Mouse (Mus musculus) ES-CJ7 (cell line): ENCODE data around the gene Fosl1.

ENCODE experiments used
- DNase-seq: peaks from one replicate; pipeline ENCODE4 v3.0.0; 2011; ENCODE audit warnings: low read depth, low spot score

Fosl1 gene

GRCm38 (mm10) chr19:5424782-5425741 lies 22.3 kb upstream of the Fosl1 start, which contains the start of the genes Drap1 and AI837181:
TSS of gene Drap1 (minus strand) at chr19:5424979.
TSS of gene AI837181 (plus strand) at chr19:5425144.
- peak; percentile 95 for DNase-seq

- DNase-seq = no peak
Observed at GRCm38 (mm10) chr19:5425906-5426565, 21.3 kb upstream of the Fosl1 start.

GRCm38 (mm10) chr19:5426640-5427290 lies 20.6 kb upstream of the Fosl1 start:
- no peak for DNase-seq

- DNase-seq = peak; percentile 54
Observed at GRCm38 (mm10) chr19:5428083-5428482, 19.3 kb upstream of the Fosl1 start.

- DNase-seq = no peak
Observed at GRCm38 (mm10) chr19:5429219-5429618, 18.1 kb upstream of the Fosl1 start.

- DNase-seq = no peak
Observed at GRCm38 (mm10) chr19:5429806-5430205, 17.5 kb upstream of the Fosl1 start.

- no peak for DNase-seq
Observed at GRCm38 (mm10) chr19:5430408-5430807, 16.9 kb upstream of the Fosl1 start.

GRCm38 (mm10) chr19:5431911-5432464 lies 15.4 kb upstream of the Fosl1 start:
- DNase-seq = no peak

- DNase-seq = peak; percentile 57
Observed at GRCm38 (mm10) chr19:5432992-5433852, 14.1 kb upstream of the Fosl1 start.

- DNase-seq = no peak
Observed at GRCm38 (mm10) chr19:5433951-5434350, 13.4 kb upstream of the Fosl1 start.

GRCm38 (mm10) chr19:5444371-5444908 lies 2.9 kb upstream of the Fosl1 start:
- DNase-seq = no peak

GRCm38 (mm10) chr19:5444954-5445353 lies 2.4 kb upstream of the Fosl1 start:
- DNase-seq = no peak

- DNase-seq = no peak
Observed at GRCm38 (mm10) chr19:5445747-5446146, 1.6 kb upstream of the Fosl1 start.

GRCm38 (mm10) chr19:5448354-5449150 lies 1.2 kb downstream of the Fosl1 start:
- DNase-seq = no peak

GRCm38 (mm10) chr19:5449673-5450072 lies 2.3 kb downstream of the Fosl1 start:
- no peak for DNase-seq

GRCm38 (mm10) chr19:5451766-5452165 lies 4.4 kb downstream of the Fosl1 start:
- no peak for DNase-seq

- no peak for DNase-seq
Observed at GRCm38 (mm10) chr19:5455037-5455436, 7.7 kb downstream of the Fosl1 start.

GRCm38 (mm10) chr19:5455568-5455967 lies 8.2 kb downstream of the Fosl1 start:
- no peak for DNase-seq

- no peak for DNase-seq
Observed at GRCm38 (mm10) chr19:5456241-5456921, 9.0 kb downstream of the Fosl1 start.
